Mouse (Mus musculus): ENCODE results near the gene Klk1b4. TPM values are rescaled to one million over a fixed set of nuclear protein-coding genes. Genes with fewer than 3 reads are reported as not detected.
A peak's percentile ranks its signal among the peaks of the same experiment; 100 is the strongest.
"Not testable (repeated sequence)": the region's sequence is repeated elsewhere in the genome, so short reads cannot be mapped to it uniquely, and the experiment has no call there.

The Klk1b4 gene
- polyA plus RNA-seq, 1 experiment from 2014 or later: not detected

GRCm38 (mm10) chr7:44239913-44240312, 32.7 kb downstream of the Klk1b4 start:
- no peaks in the 10 kb centered on the region for H3K4me1 ChIP-seq
- no peak overlapping the region for H3K27ac ChIP-seq
- H3K27me3 ChIP-seq: no peaks in the 10 kb centered on the region
- WGBS: 59% methylated on average over 2 of the region's 2 CpGs
- ATAC-seq (ENCODE audit: insufficient number of reproducible peaks, insufficient read depth, low FRiP score, low TSS enrichment): no peak
- H3K9me3 ChIP-seq: no peaks in the 10 kb centered on the region
- no peak overlapping the region for H3K9ac ChIP-seq
- H3K4me2 ChIP-seq (replicated peaks): no peak overlapping the region
- no peak overlapping the region for H3K4me3 ChIP-seq
- no peaks in the 10 kb centered on the region for H3K36me3 ChIP-seq

GRCm38 (mm10) chr7:44240712-44241111, 33.5 kb downstream of the Klk1b4 start:
- WGBS: 60% methylated on average over 1 of the region's 1 CpGs
- Histone ChIP-seq H3K4me1 (peaks cover 5% of the 10 kb centered on the region), H3K4me3 (no peak overlapping the region), H3K27ac (no peak overlapping the region), H3K27me3 (no peaks in the 10 kb centered on the region), H3K9me3 (no peaks in the 10 kb centered on the region), H3K36me3 (no peaks in the 10 kb centered on the region), H3K4me2 (replicated peaks) (no peak overlapping the region), H3K9ac (no peak overlapping the region)
- ATAC-seq (ENCODE audit: insufficient number of reproducible peaks, insufficient read depth, low FRiP score, low TSS enrichment): no peak

DNA sequence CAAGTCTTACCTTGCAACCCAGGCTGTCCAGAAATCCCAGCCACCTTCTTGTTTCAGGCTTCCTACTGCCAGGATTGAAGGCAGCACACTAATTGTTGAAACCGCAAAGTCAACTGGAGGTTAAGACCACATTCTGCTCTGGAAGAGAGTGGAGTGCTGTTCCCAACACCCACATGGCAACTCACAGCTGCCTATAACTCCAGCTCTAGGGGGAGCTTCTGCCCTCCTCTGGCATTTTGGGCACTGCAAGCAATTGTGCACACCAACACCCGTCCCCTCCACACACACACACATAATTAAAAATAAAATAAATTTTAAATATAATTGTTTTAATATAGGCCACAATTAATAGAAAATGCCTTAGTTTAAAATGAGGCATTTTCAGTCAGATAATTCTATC, 33.9 kb downstream of the Klk1b4 start:
- Histone ChIP-seq H3K4me2 (replicated peaks) (no peak overlapping the region), H3K9me3 (no peaks in the 10 kb centered on the region), H3K27ac (no peak overlapping the region), H3K36me3 (no peaks in the 10 kb centered on the region), H3K4me3 (no peak overlapping the region), H3K9ac (no peak overlapping the region), H3K4me1 (peaks cover 5% of the 10 kb centered on the region), H3K27me3 (no peaks in the 10 kb centered on the region)
- no peak for ATAC-seq (ENCODE audit: insufficient number of reproducible peaks, insufficient read depth, low FRiP score, low TSS enrichment)
- 61% methylated on average over 2 of the region's 2 CpGs for WGBS

DNA sequence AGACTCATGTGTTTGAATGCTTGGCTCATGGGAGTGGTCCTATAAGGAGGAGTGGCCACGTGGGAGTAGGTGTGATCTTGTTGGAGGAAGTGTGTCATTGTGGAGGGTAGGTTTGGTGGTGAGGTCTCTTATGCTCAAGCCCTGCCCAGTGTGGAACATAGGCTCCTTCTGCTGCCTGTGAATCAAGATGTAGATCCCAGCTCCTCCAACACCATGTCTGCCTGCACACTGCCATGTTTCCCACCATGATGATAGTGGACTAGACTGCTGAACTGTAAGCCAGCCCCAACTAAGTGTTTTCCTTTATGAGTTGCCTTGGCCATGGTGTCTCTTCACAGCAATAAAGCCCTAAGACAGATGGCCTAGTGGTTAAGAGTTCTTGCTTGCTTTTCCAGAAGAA, 36.8 kb downstream of the Klk1b4 start:
- H3K36me3 ChIP-seq: peaks cover 12% of the 10 kb centered on the region
- no peak overlapping the region for H3K4me3 ChIP-seq
- no peak overlapping the region for H3K27ac ChIP-seq
- ATAC-seq (ENCODE audit: insufficient number of reproducible peaks, insufficient read depth, low FRiP score, low TSS enrichment): no peak
- 53% methylated on average over 1 of the region's 1 CpGs for WGBS
- no peak overlapping the region for H3K4me2 ChIP-seq (replicated peaks)
- H3K9me3 ChIP-seq: no peaks in the 10 kb centered on the region
- peaks cover 14% of the 10 kb centered on the region for H3K4me1 ChIP-seq
- no peak overlapping the region for H3K9ac ChIP-seq
- H3K27me3 ChIP-seq: no peaks in the 10 kb centered on the region

GRCm38 (mm10) chr7:44246055-44246983, 39.1 kb downstream of the Klk1b4 start, which contains the start of the genes 1700028J19Rik and 2410002F23Rik:
Gene 1700028J19Rik (minus strand): TSS chr7:44246695.
Gene 2410002F23Rik (plus strand): TSS chr7:44246722.
- H3K9me3 ChIP-seq: no peaks in the 10 kb centered on the region
- peak within 1 kb of the TSS; percentile 95 for H3K27ac ChIP-seq
- WGBS: under 1% methylated on average over 62 of the region's 62 CpGs
- H3K27me3 ChIP-seq: no peaks in the 10 kb centered on the region
- H3K4me2 ChIP-seq (replicated peaks): peak within 1 kb of the TSS; percentile 76
- peaks cover 21% of the 10 kb centered on the region for H3K4me1 ChIP-seq
- H3K4me3 ChIP-seq: peak within 1 kb of the TSS; percentile 85
- peaks cover 32% of the 10 kb centered on the region for H3K36me3 ChIP-seq
- H3K9ac ChIP-seq: peak within 1 kb of the TSS; percentile 83
- peak; percentile 74 for ATAC-seq (ENCODE audit: insufficient number of reproducible peaks, insufficient read depth, low FRiP score, low TSS enrichment)

DNA sequence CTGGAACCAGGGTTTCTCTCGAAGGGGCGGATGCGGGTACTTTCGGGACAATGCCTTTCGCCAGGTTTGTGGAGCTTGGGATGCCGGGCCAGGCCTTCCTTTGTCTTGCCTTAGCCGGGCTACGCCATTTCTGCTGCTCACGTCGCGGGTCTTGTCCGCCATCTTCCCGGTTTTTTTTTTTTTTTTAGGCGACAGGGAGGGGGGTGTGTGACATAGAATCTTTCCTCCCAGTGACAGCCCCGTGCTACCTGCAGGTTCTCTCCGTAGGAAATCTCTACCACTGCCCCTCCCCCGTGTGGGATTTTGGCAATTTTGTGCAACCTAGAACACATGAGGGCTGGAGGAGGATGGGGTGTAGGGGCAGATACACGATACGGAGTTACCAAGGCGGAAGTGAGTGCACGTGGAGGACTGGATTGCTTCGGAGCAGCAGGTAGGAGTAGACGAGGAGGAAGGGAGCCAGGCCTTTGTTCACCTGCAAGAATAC, 39.8 kb downstream of the Klk1b4 start:
- WGBS: under 1% methylated on average over 23 of the region's 23 CpGs
- Histone ChIP-seq H3K36me3 (peaks cover 36% of the 10 kb centered on the region), H3K9me3 (no peaks in the 10 kb centered on the region), H3K27me3 (no peaks in the 10 kb centered on the region), H3K4me1 (peaks cover 21% of the 10 kb centered on the region), H3K9ac (peak overlapping the region; percentile 83), H3K4me3 (peak overlapping the region; percentile 85), H3K4me2 (replicated peaks) (peak overlapping the region; percentile 76), H3K27ac (peak overlapping the region; percentile 95)
- ATAC-seq (ENCODE audit: insufficient number of reproducible peaks, insufficient read depth, low FRiP score, low TSS enrichment): peak; percentile 11; the same call in 1 of the 2 replicates

GRCm38 (mm10) chr7:44247971-44248370, 40.7 kb downstream of the Klk1b4 start:
- WGBS: 91% methylated on average over 2 of the region's 2 CpGs
- Histone ChIP-seq H3K4me1 (peaks cover 21% of the 10 kb centered on the region), H3K27ac (no peak overlapping the region), H3K4me3 (peak overlapping the region; percentile 85), H3K4me2 (replicated peaks) (peak overlapping the region; percentile 76), H3K27me3 (no peaks in the 10 kb centered on the region), H3K9ac (peak overlapping the region; percentile 83; the same call in 1 of the 2 replicates), H3K36me3 (peaks cover 46% of the 10 kb centered on the region), H3K9me3 (no peaks in the 10 kb centered on the region)
- ATAC-seq (ENCODE audit: insufficient number of reproducible peaks, insufficient read depth, low FRiP score, low TSS enrichment): no peak

GRCm38 (mm10) chr7:44249248-44249647, 42.0 kb downstream of the Klk1b4 start:
- no peak overlapping the region for H3K4me2 ChIP-seq (replicated peaks)
- H3K36me3 ChIP-seq: peaks cover 53% of the 10 kb centered on the region
- no peaks in the 10 kb centered on the region for H3K9me3 ChIP-seq
- 93% methylated on average over 4 of the region's 4 CpGs for WGBS
- ATAC-seq (ENCODE audit: insufficient number of reproducible peaks, insufficient read depth, low FRiP score, low TSS enrichment): no peak
- H3K4me1 ChIP-seq: peaks cover 21% of the 10 kb centered on the region
- H3K9ac ChIP-seq: no peak overlapping the region
- H3K27me3 ChIP-seq: no peaks in the 10 kb centered on the region
- no peak overlapping the region for H3K4me3 ChIP-seq
- no peak overlapping the region for H3K27ac ChIP-seq

DNA sequence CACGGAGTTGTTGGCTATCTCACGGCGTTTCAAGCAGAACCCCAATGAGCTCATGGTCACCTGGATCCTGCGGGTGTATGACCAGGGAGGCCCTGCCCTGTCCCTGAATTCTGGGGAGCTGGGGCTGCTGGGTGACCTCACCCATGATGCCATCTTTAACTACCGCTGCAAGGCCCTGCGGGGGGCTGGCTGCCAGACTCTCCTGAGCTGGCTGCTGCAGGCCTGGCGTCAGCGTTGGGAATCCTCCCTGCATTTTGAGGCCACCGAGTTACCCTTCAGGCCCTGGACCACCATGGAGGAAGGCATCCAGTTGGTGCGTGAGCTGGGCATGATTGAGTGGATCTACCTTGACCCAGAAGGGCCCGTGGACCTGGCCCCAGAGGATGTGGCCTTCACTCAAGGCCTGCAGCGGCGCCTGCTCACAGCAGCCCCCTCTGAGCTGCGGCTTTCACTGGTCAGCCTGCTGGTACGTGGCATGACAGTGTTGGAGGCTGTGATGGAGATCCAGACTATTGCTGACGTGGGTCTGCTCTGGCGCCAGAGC, 43.6 kb downstream of the Klk1b4 start:
- WGBS: 90% methylated on average over 17 of the region's 17 CpGs
- H3K4me1 ChIP-seq: peaks cover 16% of the 10 kb centered on the region
- not testable (repeated sequence) for H3K4me3 ChIP-seq; H3K27ac ChIP-seq; ATAC-seq (ENCODE audit: insufficient number of reproducible peaks, insufficient read depth, low FRiP score, low TSS enrichment); H3K9ac ChIP-seq; H3K9me3 ChIP-seq; H3K4me2 ChIP-seq (replicated peaks); H3K27me3 ChIP-seq
- peaks cover 55% of the 10 kb centered on the region for H3K36me3 ChIP-seq

DNA sequence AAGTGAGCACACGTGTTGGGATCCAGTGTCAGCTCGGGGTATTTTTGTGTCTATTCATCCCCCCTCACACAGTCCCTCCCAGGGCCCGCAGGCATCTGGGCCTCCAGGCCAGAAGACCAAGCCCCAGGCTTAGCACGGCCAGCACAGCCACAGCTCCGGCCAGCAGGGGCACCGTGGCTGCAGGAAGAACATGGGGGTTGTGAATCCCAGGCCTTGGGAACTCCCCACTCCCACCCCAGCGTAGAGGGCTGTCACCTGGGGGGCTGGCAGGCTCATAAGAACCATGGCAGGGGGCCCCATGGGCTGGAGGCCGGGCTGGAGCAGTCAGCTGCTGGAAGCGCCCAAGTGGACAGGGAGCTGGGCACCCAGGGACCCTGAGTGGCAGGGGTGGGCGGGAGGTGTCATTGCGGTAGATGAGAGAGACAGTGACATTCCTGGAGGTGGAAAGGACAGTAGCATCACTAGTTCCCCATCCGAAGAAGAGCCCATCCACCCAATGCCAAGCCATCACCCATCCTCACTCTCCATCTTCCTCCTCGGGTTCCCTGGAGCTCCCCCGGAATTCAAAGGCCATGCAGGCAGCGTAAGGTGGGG, 45.9 kb downstream of the Klk1b4 start:
- Histone ChIP-seq H3K4me1 (peaks cover 11% of the 10 kb centered on the region), H3K4me3 (no peak overlapping the region), H3K27ac (no peak overlapping the region), H3K27me3 (no peaks in the 10 kb centered on the region), H3K9ac (no peak overlapping the region), H3K4me2 (replicated peaks) (no peak overlapping the region), H3K9me3 (no peaks in the 10 kb centered on the region), H3K36me3 (peaks cover 51% of the 10 kb centered on the region)
- WGBS: 64% methylated on average over 15 of the region's 15 CpGs
- no peak for ATAC-seq (ENCODE audit: insufficient number of reproducible peaks, insufficient read depth, low FRiP score, low TSS enrichment)

DNA sequence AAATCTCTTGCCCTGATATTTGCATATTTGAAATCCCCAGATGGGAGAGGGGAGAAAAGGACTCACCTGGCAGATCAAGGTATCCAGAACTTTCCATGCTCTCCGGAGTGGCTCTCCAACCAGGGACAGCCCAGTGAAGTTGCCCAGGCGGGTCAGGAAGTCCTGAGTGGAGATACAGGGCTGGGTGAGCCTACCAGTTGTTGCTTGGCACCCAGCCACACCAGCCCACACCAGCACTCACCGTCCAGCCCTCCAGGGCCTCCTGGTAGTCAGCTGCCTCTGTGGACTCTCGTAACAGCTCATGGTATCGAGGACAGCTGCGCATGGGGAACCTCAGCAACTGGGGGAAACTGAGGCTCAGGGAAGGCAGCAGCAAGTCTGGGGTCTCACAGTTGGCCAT, 47.7 kb downstream of the Klk1b4 start:
- WGBS: 84% methylated on average over 6 of the region's 6 CpGs
- Histone ChIP-seq H3K27me3 (no peaks in the 10 kb centered on the region), H3K4me2 (replicated peaks) (no peak overlapping the region), H3K36me3 (peaks cover 36% of the 10 kb centered on the region), H3K9me3 (no peaks in the 10 kb centered on the region), H3K4me1 (0 out of 2 replicates have a peak, but pooled peaks cover under 1% of the 10 kb centered on the region), H3K27ac (0 out of 2 replicates have a peak overlapping the region, but pooled peaks have one; percentile 50), H3K9ac (no peak overlapping the region), H3K4me3 (no peak overlapping the region)
- ATAC-seq (ENCODE audit: insufficient number of reproducible peaks, insufficient read depth, low FRiP score, low TSS enrichment): no peak

Measured in embryonic facial prominence, embryonic 12.5 days (tissue).